Mouse (Mus musculus) layer of hippocampus, adult 18-20 months (tissue): ENCODE measurements around the gene Ank3. TPM values are rescaled to one million over a fixed set of nuclear protein-coding genes. Genes with fewer than 3 reads are reported as not detected.

Experiments used
- DNase-seq, 2 experiments: peaks; one replicate each; pipeline ENCODE4 v3.0.0; 2022; ENCODE audit warnings: low spot score in 2 of 2
- total RNA-seq, 2 experiments: library from RNA; stranded (reverse); gene quantifications; 2 replicates each; pipeline ENCODE4 v1.2.3; 2021

Ank3 gene
- total RNA-seq, 2 experiments from 2014 or later: 414 to 427 TPM

DNA sequence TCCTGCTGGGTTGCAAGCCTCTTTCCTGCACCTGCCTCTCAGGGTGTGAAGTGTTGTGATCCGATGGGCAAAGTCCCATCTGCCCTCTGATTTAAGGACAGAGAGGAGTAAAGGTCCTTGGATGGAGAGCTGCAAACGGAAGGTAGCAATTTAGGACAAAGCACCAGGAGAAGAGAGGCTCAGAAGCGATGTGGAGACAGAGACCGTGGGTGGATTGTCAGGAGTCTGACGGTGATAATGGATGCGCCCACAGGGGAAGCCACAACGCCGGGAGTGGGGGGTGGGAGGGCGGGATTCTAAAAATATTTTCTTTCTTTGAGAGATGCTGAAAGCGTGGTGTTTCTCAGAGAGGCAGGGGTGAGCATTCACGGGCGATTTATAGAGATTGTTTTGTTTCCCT lies 206.6 kb downstream of the Ank3 start:
- no peak for DNase-seq

GRCm38 (mm10) chr10:69607611-69608119 lies 209.1 kb downstream of the Ank3 start:
- no peak for DNase-seq

- DNase-seq: no peak
These were observed 212.7 kb downstream of the Ank3 start for GRCm38 (mm10) chr10:69611314-69611713.

DNA sequence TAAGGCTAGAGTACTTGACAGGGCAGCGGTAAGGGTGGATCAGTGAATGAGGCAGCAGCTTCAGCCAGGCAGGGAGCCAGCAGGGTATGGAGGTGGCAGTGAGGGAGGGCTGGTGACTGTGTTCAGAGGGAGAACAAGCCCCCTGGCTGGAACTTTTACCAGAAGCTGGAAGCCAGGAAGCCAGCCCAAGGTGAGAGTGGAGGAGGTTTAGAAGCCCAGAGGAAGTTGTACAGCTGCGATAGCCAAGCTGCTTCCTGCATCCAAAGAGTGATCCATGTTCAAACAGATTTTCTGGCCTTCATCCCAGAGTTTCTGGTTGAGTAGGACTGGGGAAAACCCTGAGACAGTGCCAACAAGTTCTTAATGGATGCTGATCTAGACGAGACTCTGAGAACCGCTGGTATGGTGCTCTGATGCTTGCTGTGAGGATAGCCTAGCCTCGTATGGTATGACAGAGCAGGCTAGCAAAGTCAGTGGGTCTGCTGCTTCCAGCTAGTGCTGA lies 213.3 kb downstream of the Ank3 start:
- peak; percentile 43 to 80 for DNase-seq

DNA sequence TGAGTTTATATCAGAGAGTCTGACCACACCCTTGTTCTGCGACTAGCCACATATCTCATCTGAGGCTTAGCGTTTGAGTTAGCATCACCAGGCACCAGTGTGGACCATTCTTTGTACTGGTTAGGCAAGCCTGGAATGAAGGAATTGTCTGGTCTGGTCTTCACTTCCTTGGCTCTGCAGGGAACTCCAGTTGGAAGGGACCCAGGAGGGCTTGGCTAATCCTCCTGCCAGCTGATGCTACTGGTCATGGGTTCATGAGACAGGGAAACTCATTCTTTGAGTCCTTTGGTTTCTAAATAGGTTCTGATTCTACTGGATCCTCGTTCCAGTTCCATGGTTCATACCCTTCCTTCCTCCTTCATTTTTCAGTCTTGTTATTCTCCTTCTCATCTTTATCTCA lies 218.4 kb downstream of the Ank3 start:
- no peak for DNase-seq

DNA sequence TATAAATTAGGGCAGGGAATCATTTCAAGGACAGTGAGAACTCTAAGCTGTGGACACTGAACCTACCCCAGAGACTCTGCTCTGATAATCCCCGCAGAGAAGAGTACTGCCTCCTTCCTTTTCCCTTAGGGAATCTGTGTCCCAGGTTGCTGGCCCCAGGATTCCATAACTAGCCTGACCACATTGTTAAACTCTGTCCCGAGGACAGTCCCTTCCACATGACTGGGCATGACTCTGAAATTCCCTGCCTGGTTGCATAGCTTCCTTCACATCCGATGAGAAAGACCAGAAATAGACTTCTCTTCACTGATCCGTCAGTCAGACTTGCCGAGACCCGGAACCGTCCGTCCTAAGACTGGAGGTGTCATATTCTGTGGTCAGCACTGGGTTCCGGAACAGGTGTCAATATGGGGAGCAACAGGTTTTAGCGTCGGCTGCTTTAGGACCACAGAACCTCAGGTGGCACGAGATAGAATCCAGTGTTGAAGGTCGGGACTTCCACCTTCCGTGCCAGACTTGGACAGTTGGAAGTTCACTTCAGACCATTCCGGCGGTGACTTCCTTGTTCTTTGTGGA lies 219.1 kb downstream of the Ank3 start:
- no peak for DNase-seq

DNA sequence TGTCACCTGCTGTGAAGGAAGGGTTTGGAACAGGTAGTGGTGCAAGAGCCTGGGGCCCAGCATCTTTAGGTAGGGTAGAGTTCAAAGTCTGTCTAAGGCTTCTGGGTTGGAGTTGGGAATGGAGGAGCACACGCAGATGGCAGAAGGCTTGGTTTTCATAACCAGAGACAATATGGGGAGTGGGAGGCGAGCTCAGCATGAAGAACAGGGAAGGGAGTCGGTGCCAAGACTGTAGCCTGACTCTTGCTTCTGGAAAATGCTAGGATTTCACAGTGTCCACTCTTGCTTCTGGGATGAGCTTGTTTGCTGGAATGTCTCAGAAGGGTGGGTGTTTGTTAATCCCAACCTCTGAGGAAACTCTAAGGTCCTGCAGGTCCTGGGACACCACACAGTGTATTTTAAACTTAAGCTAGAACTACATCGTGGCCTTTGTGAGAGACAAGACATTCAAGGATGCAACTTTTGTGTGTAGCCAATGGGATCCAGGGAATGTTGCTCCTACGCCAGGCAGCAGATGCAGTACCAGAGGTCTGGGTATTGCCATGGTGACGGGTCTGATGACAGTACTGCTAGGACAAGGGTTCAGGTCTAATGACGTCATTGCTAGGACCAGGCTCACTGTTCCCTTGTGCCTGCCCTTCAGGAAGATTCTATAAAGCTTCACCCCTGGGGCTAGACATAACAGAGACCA lies 222.3 kb downstream of the Ank3 start:
- peak in 1 of 2 experiments; percentile 80 for DNase-seq

GRCm38 (mm10) chr10:69627767-69628166 lies 229.2 kb downstream of the Ank3 start:
- no peak for DNase-seq

DNA sequence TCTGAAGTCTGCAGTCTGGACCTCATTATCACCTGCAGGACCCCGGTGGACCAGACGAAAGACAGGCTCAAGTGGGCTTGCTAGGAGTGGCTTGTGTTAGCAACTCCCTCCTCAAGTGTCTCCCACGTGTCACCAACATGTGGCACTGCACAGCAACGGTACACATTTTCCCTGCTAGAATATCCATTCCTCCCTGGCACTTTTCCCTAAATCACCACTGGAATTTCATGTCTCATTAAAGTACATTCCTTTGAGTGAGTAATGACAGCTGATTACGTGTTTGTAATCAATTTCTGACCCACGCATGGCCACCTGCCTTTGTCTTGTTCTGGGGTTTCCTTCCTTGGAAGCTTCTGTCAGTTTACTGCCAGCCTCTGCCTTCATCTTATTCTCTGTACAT lies 230.2 kb downstream of the Ank3 start:
- no peak for DNase-seq

DNA sequence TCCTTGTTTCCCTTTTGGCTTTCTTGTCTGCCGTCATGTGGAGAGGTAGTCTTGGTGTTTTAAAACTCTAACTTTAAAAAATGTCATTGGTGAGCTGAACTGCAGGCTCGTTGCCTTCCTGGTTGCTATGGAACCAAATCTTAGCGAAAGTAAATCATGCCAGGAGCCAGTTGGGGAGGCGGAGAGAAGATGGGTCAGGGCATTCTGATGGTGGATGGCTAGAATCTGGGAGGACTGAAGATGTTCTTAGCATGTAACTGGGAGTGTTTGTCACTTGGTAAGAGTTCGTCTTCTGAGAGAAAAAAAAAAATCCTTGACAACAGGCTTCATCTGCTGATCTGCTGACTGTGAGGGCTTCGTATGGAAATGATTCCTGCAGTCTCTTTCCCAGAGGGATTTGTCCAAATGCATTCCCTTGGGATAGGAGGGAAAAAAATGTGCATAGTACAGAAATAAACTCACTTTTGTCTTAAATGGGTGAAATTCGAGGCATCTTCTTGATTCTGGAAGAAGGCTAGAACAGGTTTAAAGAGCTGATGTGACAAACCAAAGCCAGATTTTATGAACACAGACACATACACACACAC lies 232.3 kb downstream of the Ank3 start:
- no peak for DNase-seq

GRCm38 (mm10) chr10:69632885-69633284 lies 234.3 kb downstream of the Ank3 start:
- no peak for DNase-seq

GRCm38 (mm10) chr10:69634891-69635290 lies 236.3 kb downstream of the Ank3 start:
- DNase-seq: no peak

- DNase-seq: no peak
These were observed 237.5 kb downstream of the Ank3 start for GRCm38 (mm10) chr10:69635910-69636656.

- no peak for DNase-seq
These were observed 240.6 kb downstream of the Ank3 start for GRCm38 (mm10) chr10:69639138-69639537.

DNA sequence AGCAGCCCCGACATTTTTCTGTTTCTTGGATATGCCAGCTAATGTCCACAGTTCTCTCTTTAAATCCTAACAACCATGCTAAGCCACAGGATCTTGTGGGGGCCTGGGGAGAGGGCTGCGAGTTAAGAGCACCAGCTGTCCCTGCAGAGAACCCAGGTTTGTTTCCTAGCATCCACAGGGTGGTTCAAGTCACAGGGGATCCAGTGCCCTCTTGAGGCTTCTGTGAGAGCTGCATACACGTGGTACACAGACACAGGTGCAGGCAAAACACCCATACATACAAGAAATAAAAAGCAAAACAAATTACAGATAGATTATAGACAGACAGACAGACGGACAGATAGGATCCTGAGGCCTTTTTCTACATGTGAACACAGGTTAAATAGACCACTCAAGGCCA lies 242.0 kb downstream of the Ank3 start:
- no peak for DNase-seq

- no peak for DNase-seq
These were observed 244.9 kb downstream of the Ank3 start for GRCm38 (mm10) chr10:69643481-69643880.

GRCm38 (mm10) chr10:69643986-69644385 lies 245.4 kb downstream of the Ank3 start:
- DNase-seq: no peak

GRCm38 (mm10) chr10:69645311-69645802 lies 246.8 kb downstream of the Ank3 start:
- DNase-seq: no peak

DNA sequence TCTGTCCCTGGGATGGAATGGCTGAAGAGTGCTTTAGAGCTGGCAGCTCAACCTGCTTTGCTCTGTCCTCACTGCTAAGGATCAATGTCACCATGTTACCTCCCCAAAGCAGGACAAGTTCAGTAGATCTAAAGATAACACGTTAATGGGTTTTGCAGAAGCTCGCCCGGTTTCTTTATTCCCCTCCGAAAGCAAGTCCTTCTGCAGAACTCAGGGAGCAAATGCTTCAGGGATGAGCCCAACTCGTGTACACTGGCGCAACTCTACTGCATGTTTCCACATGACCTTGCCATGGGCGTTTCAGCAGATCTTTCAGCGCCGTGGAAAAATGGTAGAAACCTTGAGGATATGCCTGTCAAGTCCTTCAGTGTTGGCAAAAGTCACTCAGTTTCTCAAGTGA lies 247.4 kb downstream of the Ank3 start:
- no peak for DNase-seq

DNA sequence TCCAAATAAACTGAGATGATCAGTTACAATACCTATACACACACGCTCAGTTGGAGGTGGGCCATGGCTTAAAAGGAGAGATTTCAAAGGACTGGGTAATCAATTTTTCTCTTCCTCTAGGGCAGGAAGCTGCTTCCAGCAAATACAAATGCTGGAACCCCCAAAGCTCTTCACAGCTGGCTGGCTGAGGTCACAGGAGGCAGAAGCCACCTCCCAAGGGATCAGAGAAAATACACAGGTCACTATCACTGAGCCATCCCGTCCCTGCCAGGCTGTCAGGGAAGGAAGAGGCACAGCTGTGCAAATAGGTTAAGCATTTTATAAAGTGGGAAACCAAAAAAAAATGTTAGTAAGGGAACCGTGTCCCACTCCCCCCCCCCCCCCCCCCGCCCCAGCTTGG lies 251.5 kb downstream of the Ank3 start:
- DNase-seq: no peak

DNA sequence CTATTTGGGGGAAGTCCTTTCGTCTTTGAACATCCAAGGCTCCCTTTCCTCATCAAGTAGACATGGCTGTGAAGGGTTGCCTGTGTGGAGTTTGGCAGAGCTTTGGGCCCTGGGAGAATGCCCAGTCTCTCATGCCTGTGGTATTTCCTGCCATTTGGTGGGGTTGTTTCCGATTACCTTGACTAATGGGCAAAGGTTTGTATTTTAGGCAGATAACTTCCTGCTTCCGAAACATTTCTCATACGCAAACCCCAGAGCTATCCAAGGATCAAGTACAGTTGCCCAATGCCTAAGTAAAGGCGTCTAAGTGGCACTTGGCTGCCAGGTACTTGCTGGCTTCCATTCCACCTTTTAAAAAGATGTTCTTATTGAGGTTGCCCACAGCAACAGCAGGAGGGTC lies 254.1 kb downstream of the Ank3 start:
- no peak for DNase-seq
